Mouse (Mus musculus): Measurements from ENCODE around the gene Gm10638. TPM values are rescaled to one million over a fixed set of nuclear protein-coding genes. Genes with fewer than 3 reads are reported as not detected.

Gm10638 gene
- total and polyA plus RNA-seq, 2 experiments from 2014 or later = 6.7 TPM; not detected in 1

DNA sequence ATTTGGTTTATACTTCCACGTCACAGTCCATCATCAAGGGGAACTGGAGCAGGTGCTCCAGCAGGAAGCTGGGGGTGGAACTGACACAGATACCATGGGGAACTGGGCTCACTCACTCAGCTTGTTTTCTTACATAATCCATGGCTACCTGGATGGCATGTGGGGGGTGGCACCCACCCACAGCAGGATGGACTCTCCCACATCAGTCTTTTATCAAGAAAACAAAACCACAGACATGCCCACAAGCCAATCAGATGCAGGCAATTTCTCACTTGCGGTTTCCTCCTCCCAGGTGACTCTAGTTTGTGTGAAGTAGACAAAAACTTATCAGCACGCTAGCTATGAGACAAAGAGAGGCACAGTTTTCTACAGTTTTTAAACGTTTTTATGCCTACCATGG lies 37.6 kb upstream of the Gm10638 start:
- Histone ChIP-seq H3K9me3 (ENCODE audit: low read length) (no peaks in the 10 kb centered on the region), H3K36me3 (ENCODE audit: insufficient read depth, low read length) (0 out of 2 replicates have a peak, but pooled peaks cover 4% of the 10 kb centered on the region), H3K27me3 (ENCODE audit: insufficient read depth, low read length) (no peaks in the 10 kb centered on the region), H3K4me2 (ENCODE audit: low read depth, low read length) (no peak overlapping the region), H3K4me1 (ENCODE audit: insufficient read depth, low read length) (0 out of 2 replicates have a peak, but pooled peaks cover 1% of the 10 kb centered on the region), H3K27ac (no peak overlapping the region), H3K4me3 (ENCODE audit: low read length) (no peak overlapping the region), H3K9ac (replicated peaks; ENCODE audit: low read length) (no peak overlapping the region)
- no peak for TF ChIP-seq CTCF (IDR thresholded peaks at IDR 0.05; ENCODE audit: low read depth)
- no peak for DNase-seq (ENCODE audit: low spot score)
- 66% methylated on average over 4 of the region's 4 CpGs for WGBS
- no peak for ATAC-seq

DNA sequence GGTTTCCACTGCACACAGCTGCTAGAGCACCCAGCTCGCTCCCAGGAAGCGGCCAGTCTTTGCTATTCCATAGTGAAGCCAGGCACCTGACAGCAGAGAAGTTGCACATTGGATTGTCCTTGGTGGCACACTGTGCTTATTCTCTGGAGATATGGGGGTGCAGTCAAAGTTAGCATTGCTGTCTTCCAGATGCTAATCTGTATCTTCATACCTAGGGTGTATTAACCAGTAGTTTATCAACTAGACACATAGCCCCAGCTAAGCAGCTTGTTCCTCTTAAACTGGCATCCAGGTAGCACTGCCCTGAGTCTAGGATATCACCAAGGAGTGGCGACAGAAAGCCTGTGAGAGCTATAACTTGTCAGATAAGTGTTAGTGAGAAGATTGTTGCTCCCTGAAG lies 32.9 kb upstream of the Gm10638 start:
- Histone ChIP-seq H3K36me3 (ENCODE audit: insufficient read depth, low read length) (0 out of 2 replicates have a peak, but pooled peaks cover 4% of the 10 kb centered on the region), H3K27ac (peak overlapping the region; percentile 70), H3K4me2 (ENCODE audit: low read depth, low read length) (no peak overlapping the region), H3K9ac (replicated peaks; ENCODE audit: low read length) (no peak overlapping the region), H3K4me3 (ENCODE audit: low read length) (no peak overlapping the region), H3K9me3 (ENCODE audit: low read length) (no peaks in the 10 kb centered on the region), H3K4me1 (ENCODE audit: insufficient read depth, low read length) (peaks cover 12% of the 10 kb centered on the region), H3K27me3 (ENCODE audit: insufficient read depth, low read length) (no peaks in the 10 kb centered on the region)
- DNase-seq (ENCODE audit: low spot score) (no peak), ATAC-seq (no peak)
- TF ChIP-seq CTCF (IDR thresholded peaks at IDR 0.05; ENCODE audit: low read depth) = no peak
- WGBS = 83% methylated on average over 3 of the region's 3 CpGs

DNA sequence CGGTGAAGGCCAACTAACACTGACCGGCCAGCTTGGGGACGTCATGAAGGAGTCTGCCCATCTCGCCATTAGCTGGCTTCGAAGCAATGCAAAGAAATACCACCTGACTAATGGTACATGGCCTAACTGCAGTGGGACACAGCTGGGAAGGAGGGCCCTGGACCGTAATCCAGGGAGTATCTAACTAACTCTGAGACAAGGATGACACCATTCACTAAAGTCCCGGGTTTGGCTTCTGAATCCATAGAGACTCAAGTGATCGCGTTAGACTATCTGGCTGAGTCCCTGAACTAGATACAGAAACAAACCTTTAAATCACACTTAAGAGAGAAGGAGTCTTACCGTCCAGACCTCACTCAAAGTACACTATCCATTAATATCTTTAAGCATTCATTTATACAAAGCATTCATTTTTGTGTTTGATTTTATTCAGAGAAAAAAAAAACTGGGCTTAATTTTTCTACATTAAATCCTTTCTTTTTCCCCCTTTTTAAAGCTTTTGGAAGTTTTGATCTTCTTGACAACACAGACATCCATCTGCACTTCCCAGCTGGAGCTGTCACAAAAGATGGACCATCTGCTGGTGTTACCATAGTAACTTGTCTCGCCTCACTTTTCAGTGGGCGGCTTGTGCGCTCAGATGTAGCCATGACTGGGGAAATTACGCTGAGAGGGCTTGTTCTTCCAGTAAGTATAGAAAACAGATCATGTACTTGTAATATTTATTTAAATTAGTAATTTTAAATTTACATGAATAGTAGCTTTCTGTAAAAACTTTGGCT lies 31.9 kb upstream of the Gm10638 start:
- no peak for TF ChIP-seq CTCF (IDR thresholded peaks at IDR 0.05; ENCODE audit: low read depth)
- WGBS = 31% methylated on average over 14 of the region's 14 CpGs
- Histone ChIP-seq H3K9ac (replicated peaks; ENCODE audit: low read length) (no peak overlapping the region), H3K4me2 (ENCODE audit: low read depth, low read length) (no peak overlapping the region), H3K27ac (peak overlapping the region; percentile 70), H3K36me3 (ENCODE audit: insufficient read depth, low read length) (peaks cover 5% of the 10 kb centered on the region; the same call in 1 of the 2 replicates), H3K4me1 (ENCODE audit: insufficient read depth, low read length) (peaks cover 12% of the 10 kb centered on the region), H3K27me3 (ENCODE audit: insufficient read depth, low read length) (no peaks in the 10 kb centered on the region), H3K4me3 (ENCODE audit: low read length) (no peak overlapping the region), H3K9me3 (ENCODE audit: low read length) (no peaks in the 10 kb centered on the region)
- DNase-seq (ENCODE audit: low spot score) (peak; percentile 90), ATAC-seq (peak; percentile 83)

DNA sequence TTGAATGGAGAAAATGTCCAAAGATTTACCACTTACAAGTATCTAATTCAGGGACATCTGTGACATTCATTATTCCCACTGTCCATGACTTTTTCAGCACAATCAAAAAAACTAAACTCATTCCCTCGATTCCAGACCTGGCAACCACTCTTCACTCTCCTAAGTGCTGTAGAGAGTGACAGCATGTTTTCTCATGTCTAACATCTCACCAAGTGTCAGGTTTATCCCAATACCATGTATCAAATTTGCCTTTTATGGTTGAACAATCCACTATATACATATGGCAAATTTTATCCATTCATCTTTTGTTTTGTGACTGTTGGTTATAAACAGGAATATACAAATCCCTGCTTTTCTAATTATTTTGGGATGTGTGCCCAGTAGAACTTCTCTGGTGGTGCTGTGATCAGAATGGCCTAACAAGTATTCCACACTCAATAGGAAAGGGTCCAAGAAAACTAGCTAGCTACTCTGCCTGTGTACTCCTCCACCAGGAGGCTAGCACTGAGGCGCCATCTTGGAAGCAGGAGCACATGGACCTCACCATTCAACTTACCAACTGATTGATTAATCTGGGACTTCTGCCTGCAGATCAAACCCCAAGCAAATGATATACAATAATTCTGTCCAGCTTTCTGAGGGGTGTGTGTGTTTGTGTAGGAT lies 27.0 kb upstream of the Gm10638 start:
- ATAC-seq = no peak
- H3K27me3 ChIP-seq (ENCODE audit: insufficient read depth, low read length) = no peaks in the 10 kb centered on the region

DNA sequence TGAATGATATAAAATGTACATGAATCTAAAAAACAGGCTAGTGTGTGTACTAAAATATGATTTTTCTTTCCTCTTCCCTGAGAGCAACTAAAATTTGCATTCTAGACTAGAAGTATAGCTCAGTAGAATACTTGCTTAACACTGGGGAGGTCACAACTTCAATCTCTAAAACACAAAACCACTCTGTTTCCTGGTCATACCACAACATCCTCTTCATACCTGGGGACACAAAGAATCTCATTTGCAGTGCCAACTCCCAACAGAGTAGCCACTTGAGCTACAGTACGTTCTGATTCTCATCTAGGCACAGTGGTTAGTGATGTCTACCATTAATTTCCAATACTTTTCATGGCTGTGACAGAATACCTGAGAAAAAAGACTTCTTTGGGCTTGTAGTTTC lies 26.1 kb upstream of the Gm10638 start:
- Histone ChIP-seq H3K4me1 (ENCODE audit: insufficient read depth, low read length) (peaks cover 3% of the 10 kb centered on the region; the same call in 1 of the 2 replicates), H3K9ac (replicated peaks; ENCODE audit: low read length) (no peak overlapping the region), H3K4me3 (ENCODE audit: low read length) (no peak overlapping the region), H3K27ac (no peak overlapping the region), H3K9me3 (ENCODE audit: low read length) (no peaks in the 10 kb centered on the region), H3K36me3 (ENCODE audit: insufficient read depth, low read length) (peaks cover 3% of the 10 kb centered on the region; the same call in 1 of the 2 replicates), H3K27me3 (ENCODE audit: insufficient read depth, low read length) (no peaks in the 10 kb centered on the region), H3K4me2 (ENCODE audit: low read depth, low read length) (no peak overlapping the region)
- no peak for TF ChIP-seq CTCF (IDR thresholded peaks at IDR 0.05; ENCODE audit: low read depth)
- no peak for DNase-seq (ENCODE audit: low spot score)
- WGBS = 78% methylated on average over 1 of the region's 1 CpGs
- no peak for ATAC-seq

More for the DNA sequence above, 27.0 kb upstream of the Gm10638 start:
- no peak for TF ChIP-seq CTCF (IDR thresholded peaks at IDR 0.05; ENCODE audit: low read depth)
- Histone ChIP-seq H3K36me3 (ENCODE audit: insufficient read depth, low read length) (peaks cover 3% of the 10 kb centered on the region; the same call in 1 of the 2 replicates), H3K4me3 (ENCODE audit: low read length) (no peak overlapping the region), H3K9ac (replicated peaks; ENCODE audit: low read length) (no peak overlapping the region), H3K9me3 (ENCODE audit: low read length) (no peaks in the 10 kb centered on the region), H3K4me2 (ENCODE audit: low read depth, low read length) (no peak overlapping the region), H3K27ac (no peak overlapping the region), H3K4me1 (ENCODE audit: insufficient read depth, low read length) (peaks cover 5% of the 10 kb centered on the region)
- 90% methylated on average over 2 of the region's 2 CpGs for WGBS
- no peak for DNase-seq (ENCODE audit: low spot score)

DNA sequence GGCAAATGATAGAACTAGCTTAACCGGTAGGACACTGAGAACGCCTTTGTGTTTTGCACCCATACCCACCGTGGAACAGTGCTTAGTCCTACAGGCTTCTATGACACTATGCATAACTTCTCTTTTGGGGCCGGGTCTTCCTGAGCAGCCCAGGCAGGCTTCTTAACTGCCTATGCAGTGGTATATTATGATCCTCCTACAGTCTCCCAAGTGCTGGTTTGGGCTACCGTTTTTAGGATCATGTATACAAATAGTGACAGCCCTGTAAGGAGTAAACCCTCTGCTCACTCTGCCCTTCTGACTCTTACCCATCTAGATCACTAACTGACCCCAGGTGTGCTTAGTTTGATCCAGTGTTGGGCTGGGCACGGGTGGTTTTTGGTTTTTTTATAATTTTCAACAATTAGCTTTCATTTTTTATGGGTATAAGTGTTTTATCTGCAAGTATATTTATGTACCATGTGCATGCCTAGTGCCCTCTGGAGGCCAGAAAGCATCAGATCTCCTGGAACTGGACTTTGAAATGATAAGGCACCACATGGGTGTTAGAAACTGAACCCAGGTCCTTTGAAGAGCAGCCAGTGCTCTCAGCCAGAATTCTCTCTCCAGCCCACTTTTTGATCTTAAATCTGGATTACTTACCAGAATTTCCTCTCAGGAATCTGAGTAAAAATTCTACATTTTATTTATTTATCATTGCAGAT lies 24.6 kb upstream of the Gm10638 start:
- 91% methylated on average over 6 of the region's 6 CpGs for WGBS
- ATAC-seq = no peak
- H3K4me2 ChIP-seq (ENCODE audit: low read depth, low read length) = no peak overlapping the region

More for the DNA sequence above, 24.6 kb upstream of the Gm10638 start:
- Histone ChIP-seq H3K27ac (no peak overlapping the region), H3K36me3 (ENCODE audit: insufficient read depth, low read length) (peaks cover 3% of the 10 kb centered on the region; the same call in 1 of the 2 replicates), H3K9me3 (ENCODE audit: low read length) (no peaks in the 10 kb centered on the region), H3K4me1 (ENCODE audit: insufficient read depth, low read length) (no peaks in the 10 kb centered on the region), H3K27me3 (ENCODE audit: insufficient read depth, low read length) (no peaks in the 10 kb centered on the region), H3K9ac (replicated peaks; ENCODE audit: low read length) (no peak overlapping the region), H3K4me3 (ENCODE audit: low read length) (no peak overlapping the region)
- no peak for DNase-seq (ENCODE audit: low spot score)
- 0 out of 2 replicates have a peak, but pooled peaks have one; percentile 2 for TF ChIP-seq CTCF (IDR thresholded peaks at IDR 0.05; ENCODE audit: low read depth)

Data from hindbrain, postnatal 0 days (tissue).